Mouse (Mus musculus) activated CD4-positive, CD25-positive, alpha-beta regulatory T cell, adult 4 months (primary cell): ENCODE results near the gene Lgr4. TPM values are rescaled to one million over a fixed set of nuclear protein-coding genes. Genes with fewer than 3 reads are reported as not detected.

ENCODE experiments used
- ATAC-seq: one replicate; pipeline ENCODE4 v1.8.0; 2017
- polyA plus RNA-seq, 2 experiments: library from polyadenylated mRNA; unstranded; fragments of 100-300 nt; shearing (Covaris generic); gene quantifications; one replicate each; pipeline ENCODE4 v1.2.1; 2017

Gene Lgr4
- polyA plus RNA-seq, 2 experiments from 2014 or later: 0.42 TPM; not detected in 1

DNA sequence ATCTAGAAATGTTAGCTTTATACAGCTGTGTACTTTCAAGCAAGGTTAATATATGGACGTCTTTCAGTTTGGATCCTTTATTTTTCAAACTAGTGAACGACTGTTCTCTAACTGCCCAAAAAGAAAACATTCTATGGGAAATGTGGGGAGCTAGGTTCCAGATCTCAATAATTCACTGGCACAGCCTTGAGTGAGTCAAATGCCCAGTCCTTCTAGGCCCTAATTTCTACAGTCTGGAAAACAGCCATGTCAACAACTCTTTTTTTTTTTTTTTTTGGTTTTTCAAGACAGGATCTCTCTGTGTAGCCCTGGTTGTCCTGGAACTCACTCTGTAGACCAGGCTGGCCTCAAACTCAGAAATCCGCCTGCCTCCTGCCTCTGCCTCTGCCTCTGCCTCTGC lies 4.9 kb downstream of the Lgr4 start:
- ATAC-seq: no peak

DNA sequence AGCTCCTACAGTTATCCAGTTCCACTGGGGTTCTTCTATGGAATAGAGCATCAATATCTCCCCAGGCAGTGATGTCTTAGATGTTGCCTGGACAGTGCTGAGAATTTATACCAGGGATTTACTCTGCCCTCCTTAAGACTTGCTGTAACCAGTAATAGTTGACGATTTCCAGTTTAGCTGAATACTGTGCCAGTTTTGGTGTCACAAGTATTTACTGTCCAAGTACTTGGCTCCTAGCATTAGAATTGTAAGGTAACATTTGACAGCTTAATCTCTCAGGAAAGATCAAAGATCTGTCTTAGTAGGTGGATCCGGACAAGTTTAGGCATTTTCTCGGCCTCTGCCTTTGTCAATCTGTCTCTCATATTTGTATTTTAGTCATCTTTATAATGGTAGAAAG lies 5.6 kb downstream of the Lgr4 start:
- ATAC-seq: no peak

DNA sequence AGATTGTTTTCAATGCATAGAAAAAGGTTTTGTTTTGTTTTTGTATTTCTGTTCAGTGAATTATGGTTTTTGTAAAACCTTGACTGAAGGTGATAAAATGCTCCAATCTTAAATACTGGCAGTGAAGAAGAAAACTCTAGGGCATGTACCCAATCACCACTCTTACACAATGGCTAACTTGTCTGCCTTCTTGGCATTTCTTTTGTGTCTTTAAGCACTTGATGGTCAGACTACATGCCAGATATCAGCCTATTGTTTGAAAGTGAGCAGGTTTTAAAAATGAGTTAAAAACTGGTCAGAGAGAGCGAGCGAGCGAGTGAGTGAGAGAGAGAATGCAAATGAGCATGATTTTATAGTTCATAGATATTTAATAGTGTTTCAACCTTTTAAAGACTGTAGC lies 6.5 kb downstream of the Lgr4 start:
- ATAC-seq: no peak

DNA sequence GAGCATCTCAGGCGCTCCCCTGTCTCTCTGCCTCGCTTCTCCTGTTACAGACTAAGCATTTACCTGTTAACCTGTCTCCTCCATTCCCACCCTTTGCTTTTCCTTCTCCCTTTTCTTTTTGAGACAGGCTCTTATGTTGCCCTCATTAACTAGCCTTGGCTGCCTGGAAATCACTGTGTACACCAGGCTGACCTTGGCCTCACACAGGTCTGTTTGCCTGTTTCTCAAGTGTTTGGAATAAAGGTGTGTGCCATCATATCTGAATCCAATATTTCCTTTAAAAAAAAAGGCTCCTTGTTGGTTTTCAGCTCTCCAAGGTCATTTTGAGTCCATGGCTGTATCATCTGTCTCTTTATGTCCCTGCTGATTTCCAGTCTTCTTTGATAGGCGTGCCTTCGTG lies 9.5 kb downstream of the Lgr4 start:
- no peak for ATAC-seq

DNA sequence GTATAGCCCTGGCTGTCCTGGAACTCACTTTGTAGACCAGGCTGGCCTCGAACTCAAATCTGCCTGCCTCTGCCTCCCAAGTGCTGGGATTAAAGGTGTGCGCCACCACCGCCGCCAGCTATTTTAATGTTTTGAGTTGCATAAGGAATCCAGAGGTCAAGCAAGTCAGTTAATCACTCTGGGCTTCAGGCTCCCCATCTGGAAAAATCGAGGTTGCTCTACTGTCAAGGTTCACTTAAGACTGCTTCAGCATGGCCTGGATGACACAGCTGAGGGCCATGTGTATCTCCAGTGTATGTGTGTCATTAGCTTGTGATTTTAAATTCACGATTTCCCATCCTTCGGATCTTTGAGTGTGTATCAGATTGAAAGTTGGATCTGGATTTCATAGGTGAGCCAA lies 10.0 kb downstream of the Lgr4 start:
- ATAC-seq: no peak

DNA sequence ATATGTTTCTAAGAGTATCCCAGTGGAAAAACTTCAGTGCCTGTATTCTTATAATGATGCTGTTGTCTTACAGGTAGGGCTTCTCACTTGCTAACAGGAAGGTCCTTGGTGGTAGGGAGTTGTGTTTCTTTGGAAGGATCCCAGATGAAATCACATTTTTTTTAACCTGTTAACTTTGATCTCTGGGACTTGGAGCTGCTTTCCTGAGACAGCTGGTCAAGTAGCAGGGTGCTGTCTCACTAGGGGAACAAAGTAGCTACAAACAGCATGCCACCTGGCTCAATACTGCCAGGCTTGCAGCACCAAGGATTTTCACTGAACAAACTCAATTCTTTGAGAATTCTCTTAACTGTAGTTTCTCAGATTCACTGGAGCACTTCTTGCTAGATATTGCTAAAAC lies 10.4 kb downstream of the Lgr4 start:
- ATAC-seq: no peak

DNA sequence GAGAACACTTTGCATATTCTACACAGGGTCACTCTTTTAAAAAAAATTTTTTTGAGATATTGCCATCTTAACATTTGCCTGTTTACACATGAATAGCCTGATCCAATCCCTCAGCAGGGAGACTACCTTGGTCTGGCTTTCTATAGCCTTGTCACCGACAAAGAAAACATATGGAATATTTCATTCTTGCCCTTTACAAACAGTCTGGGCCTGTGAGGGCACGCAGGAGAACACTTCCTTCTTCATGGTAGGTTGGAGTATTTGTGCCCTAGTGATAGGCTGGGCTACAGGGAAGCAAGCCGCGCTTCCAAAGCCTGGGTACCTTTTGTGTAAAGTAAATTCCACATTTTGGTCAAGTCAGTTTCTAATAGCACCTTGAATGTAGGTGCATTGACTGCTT lies 11.3 kb downstream of the Lgr4 start:
- ATAC-seq: no peak

DNA sequence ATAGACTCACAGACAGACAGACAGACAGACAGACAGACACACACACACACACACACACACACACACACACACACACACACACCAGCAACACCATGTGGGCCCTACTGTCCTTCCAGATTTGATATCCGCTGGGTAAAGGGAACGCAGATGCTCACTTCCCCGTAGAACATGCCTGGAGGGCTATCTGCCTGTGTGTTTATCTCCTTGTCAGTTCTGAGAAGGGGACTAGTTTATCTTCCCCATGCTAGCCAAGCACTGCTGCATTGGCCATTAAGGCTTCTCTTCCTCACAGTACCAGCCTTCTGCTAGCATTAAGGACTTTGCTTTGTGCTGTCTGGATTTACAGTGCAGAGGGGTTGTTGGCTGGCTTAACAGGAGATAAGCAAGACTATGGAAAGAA lies 11.8 kb downstream of the Lgr4 start:
- no peak for ATAC-seq

DNA sequence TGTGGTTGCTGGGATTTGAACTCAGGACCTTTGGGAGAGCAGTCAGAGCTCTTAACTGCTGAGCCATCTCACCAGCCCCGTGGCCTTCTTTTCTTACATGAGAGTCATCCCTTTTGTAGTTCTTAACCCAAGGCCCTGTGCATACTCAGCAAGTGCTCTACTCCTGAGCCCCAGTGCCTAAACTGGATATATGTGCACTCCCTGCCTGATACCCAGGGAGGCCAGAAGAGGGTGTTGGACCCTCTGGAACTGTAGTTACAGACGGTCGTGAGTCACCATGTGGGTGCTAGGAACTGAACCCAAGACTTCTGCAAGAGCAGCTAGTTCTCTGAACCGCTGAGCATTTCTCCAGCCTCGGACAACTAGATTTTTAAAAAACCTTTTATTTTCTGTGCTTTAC lies 12.9 kb downstream of the Lgr4 start:
- no peak for ATAC-seq

DNA sequence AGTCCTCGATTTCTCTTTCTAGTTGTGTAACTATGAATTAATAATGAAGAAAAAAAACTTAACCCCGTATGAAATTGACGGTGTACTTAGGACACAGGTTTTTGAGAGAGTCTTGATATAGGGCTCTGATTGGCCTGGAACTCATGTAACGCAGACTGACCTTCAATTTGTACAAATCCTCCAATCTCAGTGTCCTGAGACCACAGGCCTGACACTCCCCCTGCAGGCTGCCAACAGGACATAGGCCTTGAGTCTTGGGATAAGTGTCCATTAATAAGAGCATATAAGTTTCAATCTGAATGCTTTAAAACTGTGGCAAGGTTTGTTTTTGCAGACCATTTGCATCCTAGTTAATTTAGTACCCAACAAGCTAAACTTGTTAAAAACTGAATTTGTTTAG lies 13.3 kb downstream of the Lgr4 start:
- ATAC-seq: no peak

DNA sequence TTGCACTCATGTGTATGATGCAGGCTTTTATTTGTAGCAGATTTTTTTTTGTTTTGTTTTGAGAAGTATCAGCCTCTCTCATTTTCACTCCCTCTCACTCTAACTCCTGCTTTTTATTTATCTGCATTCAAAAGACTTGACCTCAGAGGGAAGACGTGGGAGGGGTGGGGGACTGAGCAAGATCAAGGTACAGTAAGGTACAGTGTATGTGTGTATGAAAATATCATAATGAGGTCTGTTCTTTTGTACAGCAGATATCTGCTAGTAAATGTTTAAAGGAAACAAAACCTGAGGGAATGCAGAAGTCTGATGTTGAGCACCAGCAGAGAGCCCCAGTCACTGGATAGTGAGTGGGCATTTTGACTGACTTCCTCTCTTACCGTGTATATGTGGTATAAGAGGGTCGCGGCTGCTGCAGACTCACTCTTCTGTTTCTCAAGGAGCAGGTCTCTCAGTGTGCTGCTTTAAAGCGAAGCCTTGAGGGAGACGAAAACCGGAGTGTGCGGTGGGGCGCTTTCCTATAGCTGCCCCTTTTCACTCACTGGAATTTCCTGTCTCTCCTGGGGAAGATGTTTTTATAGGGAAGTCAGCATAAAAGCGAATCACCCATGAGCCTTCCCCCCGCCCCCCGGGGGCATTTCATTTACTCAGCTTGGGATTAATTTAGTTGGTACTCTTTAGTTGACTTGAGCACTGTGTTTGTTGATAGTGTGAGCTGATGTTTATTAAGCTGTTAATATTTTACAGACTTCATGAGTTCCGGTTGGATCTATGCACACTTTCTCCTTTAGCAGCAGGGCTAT lies 14.7 kb downstream of the Lgr4 start:
- no peak for ATAC-seq

DNA sequence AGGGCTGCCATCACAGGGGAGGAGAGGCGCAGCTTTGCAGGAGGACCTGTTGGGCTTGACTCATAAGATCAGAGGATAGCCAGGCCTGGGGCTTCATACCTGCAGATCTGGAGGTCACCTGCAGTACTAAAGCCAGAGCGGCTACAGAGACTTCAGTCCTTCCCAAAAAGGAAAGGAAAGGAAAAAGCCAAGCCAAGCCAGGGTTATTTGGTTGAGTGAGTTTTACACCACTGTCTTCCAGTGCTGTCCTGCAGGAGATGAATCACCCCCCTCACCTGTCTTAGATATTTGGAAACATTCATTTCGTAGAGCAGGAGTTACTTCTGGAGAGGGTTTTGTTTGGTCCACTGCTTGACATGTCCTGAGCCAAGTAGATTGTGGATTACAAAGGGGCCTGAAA lies 15.7 kb downstream of the Lgr4 start:
- no peak for ATAC-seq

DNA sequence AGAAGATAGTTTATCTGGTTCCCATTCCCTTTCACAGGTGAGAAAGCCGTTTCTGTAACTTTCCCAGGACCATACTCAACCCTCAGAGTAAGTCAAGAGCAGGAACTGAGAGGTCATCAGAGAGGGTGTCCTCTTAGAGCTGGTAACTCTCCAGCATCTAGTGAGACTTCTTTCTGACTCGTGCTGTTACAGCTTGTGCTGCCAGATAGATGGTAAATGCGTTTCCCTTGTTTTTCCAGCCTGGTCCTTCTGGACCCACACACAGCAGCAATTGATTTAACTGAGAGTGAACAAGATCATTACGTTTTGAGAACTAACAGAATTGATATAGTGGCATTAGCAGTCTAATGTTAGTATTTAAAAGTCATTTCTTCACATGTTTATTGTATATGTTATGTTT lies 16.6 kb downstream of the Lgr4 start:
- no peak for ATAC-seq

DNA sequence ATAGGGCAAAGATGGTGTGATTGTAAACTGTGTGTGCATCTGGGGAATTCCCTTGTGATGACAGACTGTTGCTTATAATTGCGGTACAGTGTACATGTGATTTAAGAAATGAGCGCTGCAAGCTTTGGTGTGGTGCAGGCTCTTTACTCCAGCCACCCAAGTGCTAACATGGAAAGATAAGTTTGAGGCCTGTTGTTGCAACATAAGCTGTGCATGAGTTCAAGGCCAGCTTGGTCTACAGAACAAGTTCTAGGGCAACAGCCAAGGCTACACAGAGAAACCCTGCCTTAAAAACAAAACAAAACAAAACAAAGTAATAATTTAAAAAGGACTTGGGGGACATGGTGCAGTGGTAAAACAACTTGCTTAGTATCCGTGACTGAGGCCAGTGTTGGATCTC lies 17.7 kb downstream of the Lgr4 start:
- no peak for ATAC-seq

DNA sequence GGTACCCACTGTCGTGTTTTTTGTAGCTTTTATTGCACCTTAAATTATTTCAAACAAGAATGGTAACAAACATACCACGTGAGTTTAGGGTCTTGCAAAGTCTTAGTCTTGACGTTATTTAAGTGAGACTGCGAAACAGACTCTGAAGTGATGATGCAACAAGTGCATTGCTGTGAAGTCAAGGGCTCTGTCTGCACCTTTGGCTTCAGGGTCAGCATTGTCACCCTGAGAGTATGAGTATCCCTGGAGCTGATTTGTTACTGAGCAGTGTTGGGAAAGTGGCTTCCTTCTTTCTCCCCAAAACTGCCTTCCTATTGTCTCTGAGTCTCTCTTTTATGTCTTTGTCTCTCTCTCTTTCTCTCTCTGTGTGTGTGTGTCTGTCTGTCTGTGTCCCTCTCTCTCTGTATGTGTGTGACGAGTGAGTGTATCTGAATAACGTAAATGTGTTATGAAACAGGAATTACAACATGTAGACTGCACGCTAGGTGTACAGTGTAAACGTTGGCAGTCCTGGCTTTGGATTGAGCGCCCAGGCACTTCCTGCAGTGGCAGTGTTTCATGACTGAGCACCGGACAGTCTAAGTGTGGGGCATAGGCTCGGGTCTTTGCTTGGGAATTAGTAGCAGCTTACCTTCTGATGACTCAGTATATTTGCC lies 18.4 kb downstream of the Lgr4 start:
- ATAC-seq: no peak

DNA sequence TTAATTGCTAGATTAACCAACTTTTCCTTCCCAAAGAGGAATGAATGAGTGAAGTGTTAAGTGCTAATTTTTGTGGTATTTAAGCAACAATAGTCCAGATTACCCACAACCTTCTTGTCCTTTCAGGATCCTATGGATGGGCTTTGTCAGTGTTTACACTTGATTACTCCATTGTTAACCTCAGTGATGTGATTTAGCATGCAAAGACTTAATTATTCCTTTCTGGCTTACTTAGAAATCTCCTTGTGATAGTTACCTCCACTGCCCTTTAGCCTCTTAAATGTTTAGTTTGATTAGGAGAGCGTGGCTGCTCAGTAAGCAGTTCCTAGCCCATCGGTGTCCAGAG lies 18.9 kb downstream of the Lgr4 start:
- ATAC-seq: no peak

DNA sequence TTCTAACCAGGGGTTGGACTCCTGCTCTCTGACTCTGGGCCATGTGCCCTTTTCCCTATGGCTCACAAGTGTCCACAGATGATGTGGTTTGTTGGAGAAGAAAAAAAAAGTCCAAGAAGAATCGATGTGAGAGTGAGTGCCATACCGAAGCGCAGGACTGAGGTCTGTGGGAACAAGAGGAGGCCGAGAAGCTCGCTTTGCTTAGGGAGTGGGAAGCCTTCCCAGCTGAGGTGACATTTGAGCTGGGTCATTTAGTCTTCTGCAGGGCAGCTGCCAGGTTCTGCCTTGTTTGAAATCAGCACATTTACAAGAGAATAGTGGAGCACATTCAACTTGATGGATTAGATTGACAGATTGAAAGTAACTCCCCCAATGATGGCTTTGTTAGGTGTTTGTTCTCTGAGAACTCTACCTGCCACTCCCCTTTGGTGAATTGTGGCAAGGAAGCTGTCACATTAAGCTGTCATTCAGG lies 24.6 kb downstream of the Lgr4 start:
- no peak for ATAC-seq

DNA sequence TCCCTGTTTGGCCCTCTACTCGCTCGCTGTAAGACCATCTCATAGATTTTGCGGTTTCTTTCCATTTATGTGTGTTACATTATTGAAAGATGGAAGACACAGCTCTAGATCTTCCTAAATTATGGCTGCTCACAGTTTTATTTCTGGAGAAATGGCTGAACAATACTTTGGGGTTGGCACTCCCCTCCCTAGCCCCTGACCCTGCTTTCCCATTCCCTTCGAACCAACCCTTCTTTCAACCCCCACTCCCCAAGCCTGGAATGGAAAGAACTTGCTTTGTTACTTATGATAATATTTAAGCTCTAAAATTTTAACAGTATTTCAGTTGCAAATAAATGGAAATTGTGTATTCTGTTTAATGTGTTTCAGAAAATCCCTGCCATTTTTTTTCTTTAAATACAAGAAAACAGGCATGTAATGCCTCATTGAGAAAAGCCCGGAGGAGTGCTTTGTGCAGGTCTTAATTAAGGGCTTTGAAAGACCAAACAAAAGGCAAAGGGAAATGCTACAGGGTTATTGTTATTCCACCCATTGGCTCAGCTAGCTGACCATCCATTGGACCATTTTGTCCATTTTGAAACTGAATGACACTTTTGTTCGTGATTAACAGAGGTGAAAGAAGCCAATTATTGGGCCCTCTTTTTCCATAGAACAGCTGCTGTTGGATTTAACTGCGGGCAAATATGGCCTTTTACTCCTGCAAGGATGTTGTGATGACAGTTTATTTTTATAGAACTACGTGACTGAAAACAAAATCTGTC lies 25.5 kb downstream of the Lgr4 start:
- no peak for ATAC-seq

DNA sequence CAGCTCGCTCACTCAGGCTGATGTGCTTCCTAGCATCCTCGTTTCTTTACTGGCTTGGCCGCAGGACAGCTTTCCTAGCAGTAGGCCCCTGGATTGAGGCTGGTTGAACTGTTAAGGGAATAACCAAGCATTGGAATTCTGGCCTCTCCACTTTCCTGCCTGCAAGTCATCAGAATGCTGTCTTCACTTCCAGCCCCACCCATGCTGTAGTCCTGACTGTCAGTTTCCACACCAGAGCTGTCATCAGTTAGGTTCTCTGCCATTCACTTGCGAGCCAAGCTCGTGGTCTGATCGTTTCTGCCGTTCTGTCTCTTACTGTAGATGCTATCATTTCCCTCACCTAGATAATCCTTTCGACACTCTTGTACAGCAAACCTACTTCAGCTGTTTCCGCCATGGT lies 27.5 kb downstream of the Lgr4 start:
- no peak for ATAC-seq

DNA sequence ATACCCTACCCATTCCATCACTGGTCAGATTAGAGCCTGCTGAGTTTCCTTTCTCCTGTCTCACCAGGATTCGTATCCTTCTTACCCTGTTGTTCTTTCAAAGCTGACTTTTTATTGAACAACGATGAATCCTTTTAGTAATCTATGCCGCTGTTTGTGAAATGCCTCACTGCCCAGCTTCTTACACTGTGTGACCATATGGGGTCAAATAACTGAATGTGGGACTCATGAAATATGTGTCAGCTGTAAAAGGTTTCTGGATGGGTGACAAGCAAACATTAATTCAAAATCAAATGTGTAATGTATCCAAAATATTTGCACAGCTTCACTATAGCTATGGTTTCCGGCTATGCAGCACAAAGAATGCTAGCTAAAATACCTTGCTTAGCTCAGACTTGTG lies 28.1 kb downstream of the Lgr4 start:
- no peak for ATAC-seq

DNA sequence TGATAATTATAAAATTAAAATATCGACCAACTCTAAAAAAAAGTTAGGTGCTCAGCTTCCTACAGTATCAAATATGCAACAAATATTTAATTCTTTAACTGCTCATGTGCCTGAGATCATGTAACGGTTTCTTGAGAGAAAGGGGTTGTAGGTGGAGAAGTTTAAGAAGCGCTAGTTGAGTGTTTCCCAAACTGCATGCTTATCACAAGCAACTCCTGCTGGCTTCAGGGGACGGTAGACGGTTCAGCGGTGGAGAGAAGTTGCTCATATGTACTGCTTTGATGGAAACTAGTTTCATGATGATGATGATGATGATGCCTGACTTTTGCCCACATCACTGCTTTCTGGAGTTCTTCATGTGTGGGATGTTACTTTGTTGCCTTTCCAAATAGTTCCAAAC lies 29.0 kb downstream of the Lgr4 start:
- ATAC-seq: no peak

DNA sequence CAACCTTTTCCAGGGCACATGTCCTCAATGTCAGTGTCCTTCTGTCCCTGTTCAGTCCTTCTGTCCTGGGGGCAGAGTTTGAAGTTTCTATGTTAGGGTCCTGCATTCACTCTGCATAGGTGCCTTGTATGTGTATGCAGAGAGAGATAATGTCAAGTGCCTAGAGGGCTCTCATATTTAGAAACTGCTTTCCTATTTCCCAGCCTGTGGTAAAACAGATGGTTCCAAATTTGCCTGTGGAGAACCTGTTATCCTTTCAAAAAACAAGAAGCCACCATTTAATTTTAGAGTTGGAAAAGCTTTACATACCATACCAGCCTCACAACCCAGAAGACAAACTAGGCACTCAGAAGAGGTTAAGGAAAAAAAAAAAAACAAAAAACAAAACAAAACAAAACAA lies 32.1 kb downstream of the Lgr4 start:
- no peak for ATAC-seq

DNA sequence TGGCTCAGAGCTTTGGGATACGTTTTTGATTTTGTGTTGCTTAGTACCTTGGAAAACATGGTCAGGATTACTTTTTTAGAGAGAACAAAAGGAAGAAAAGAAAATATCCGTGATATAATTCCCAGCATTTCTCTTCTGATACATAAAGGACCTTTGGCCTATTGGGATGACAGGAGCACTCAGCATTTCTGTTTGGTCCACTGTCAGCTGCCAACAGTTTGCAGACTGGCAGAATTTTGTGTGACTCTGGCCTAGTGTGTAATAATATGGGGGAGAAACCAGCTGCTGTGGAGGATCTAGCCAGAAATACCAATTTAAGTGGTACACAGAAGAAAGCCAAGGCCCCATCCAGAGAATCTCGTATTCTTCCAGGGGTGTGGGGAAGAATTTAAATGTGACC lies 32.9 kb downstream of the Lgr4 start:
- no peak for ATAC-seq

DNA sequence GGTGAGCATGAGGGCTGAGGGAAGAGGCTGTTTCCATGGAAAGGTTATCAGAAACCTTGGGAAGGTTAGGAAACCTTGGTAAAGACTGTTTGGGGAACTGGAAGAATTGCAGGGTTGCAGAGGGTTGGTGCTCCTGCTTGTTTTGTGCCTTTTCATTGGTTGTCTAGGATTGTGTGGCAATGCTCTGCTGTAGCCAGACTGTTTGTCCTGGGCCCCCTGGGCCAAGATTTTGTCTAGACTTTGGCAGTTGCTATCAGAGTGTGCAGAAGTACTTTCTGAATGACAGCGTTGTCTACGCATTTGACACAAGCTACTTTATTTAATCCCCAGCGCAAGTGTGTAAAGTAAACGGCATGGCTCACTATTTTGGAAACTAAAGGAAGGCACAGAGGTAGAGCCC lies 33.6 kb downstream of the Lgr4 start:
- no peak for ATAC-seq
